Mouse (Mus musculus) lung, embryonic 16.5 days (tissue): ENCODE measurements around the gene Ikzf4. TPM values are rescaled to one million over a fixed set of nuclear protein-coding genes. Genes with fewer than 3 reads are reported as not detected.
A peak's percentile ranks its signal among the peaks of the same experiment; 100 is the strongest.

ENCODE experiments used
- ATAC-seq: fragments of 200-750 bp; cut with Nextera tagmentation; 2 replicates; pipeline ENCODE4 v1.8.0; 2017; ENCODE audit warnings: low read depth, mild to moderate bottlenecking, moderate library complexity
- H3K27ac ChIP-seq: fragments of 300-500 bp; sonication (generic); 2 replicates; pipeline ENCODE4 v1.5.1; 2014; ENCODE audit warnings: mild to moderate bottlenecking, control low read depth, low read length
- H3K27me3 ChIP-seq: fragments of 300-500 bp; sonication (generic); 2 replicates; pipeline ENCODE4 v1.6.1; 2014; ENCODE audit warnings: low read depth, low read length, mixed read lengths; ENCODE audit not compliant: control insufficient read depth, insufficient read depth
- H3K36me3 ChIP-seq: fragments of 300-500 bp; sonication (generic); 2 replicates; pipeline ENCODE4 v1.6.1; 2014; ENCODE audit warnings: low read length; ENCODE audit not compliant: control insufficient read depth, insufficient read depth
- H3K4me1 ChIP-seq: fragments of 300-500 bp; sonication (generic); replicated peaks from 2 replicates; pipeline ENCODE4 v1.6.1; 2014; ENCODE audit warnings: low read length, mixed read lengths; ENCODE audit not compliant: control insufficient read depth, insufficient read depth
- H3K4me2 ChIP-seq: fragments of 300-500 bp; sonication (generic); 2 replicates; pipeline ENCODE4 v1.6.1; 2014; ENCODE audit warnings: low read depth, low read length, control low read depth
- H3K4me3 ChIP-seq: fragments of 300-500 bp; sonication (generic); 2 replicates; pipeline ENCODE4 v1.5.1; 2014; ENCODE audit warnings: mild to moderate bottlenecking, low read length, control low read depth
- H3K9ac ChIP-seq: fragments of 300-500 bp; sonication (generic); 2 replicates; pipeline ENCODE4 v1.6.1; 2014; ENCODE audit warnings: low read length, control low read depth
- H3K9me3 ChIP-seq: fragments of 300-500 bp; sonication (generic); 2 replicates; pipeline ENCODE4 v1.6.1; 2016; ENCODE audit warnings: low read length; ENCODE audit not compliant: control insufficient read depth
- WGBS: fragments of 180-500 bp; shearing (Covaris S2); extraction: QIAGEN DNeasy Blood & Tissue Kit; methylation state at CpG from one replicate; pipeline ENCODE4 v1.1.7; 2014; 5-methylcytosine and 5-hydroxymethylcytosine counted together
- microRNA-seq: library from miRNA; unstranded; fragments of <30 nt; microRNA quantifications from one replicate; pipeline ENCODE4, GENCODE M21; 2016
- polyA plus RNA-seq: library from polyadenylated mRNA; unstranded; fragments of >200 nt; fragmentation: Nextera tagmentation; extraction: Ambion mirVana; gene quantifications from 2 replicates; pipeline ENCODE4 v1.2.1, GENCODE M21; 2015

Ikzf4 gene
- polyA plus RNA-seq, 1 experiment from 2014 or later = 1.6 TPM

- H3K9ac ChIP-seq = peak overlapping the region; percentile 16; the same call in 1 of the 2 replicates
- peaks cover 24% of the 10 kb centered on the region for H3K4me1 ChIP-seq
- WGBS = 0% methylated on average over 1 of the region's 1 CpGs
- peak overlapping the region; percentile 97 for H3K4me2 ChIP-seq
- H3K4me3 ChIP-seq = no peak overlapping the region
- no peaks in the 10 kb centered on the region for H3K9me3 ChIP-seq
- no peak for ATAC-seq
- no peaks in the 10 kb centered on the region; the same call in 1 of the 2 replicates for H3K36me3 ChIP-seq
- peaks cover 18% of the 10 kb centered on the region for H3K27me3 ChIP-seq
- peak overlapping the region; percentile 96 for H3K27ac ChIP-seq
Measured at GRCm38 (mm10) chr10:128586546-128586945, 59.2 kb downstream of the Ikzf4 start.

- peak overlapping the region; percentile 47; the same call in 1 of the 2 replicates for H3K9ac ChIP-seq
- 8% methylated on average over 4 of the region's 4 CpGs for WGBS
- peak overlapping the region; percentile 50 for H3K4me2 ChIP-seq
- H3K4me3 ChIP-seq = peak overlapping the region; percentile 17
- peaks cover 14% of the 10 kb centered on the region for H3K27me3 ChIP-seq
- peak; percentile 74 for ATAC-seq
- no peaks in the 10 kb centered on the region; the same call in 1 of the 2 replicates for H3K36me3 ChIP-seq
- no peaks in the 10 kb centered on the region for H3K9me3 ChIP-seq
- H3K4me1 ChIP-seq = peaks cover 24% of the 10 kb centered on the region
- peak overlapping the region; percentile 87 for H3K27ac ChIP-seq
Measured at GRCm38 (mm10) chr10:128584386-128584785, 61.4 kb downstream of the Ikzf4 start.

- H3K27ac ChIP-seq = peak overlapping the region; percentile 87
- 14% methylated on average over 7 of the region's 7 CpGs for WGBS
- H3K4me3 ChIP-seq = peak overlapping the region; percentile 17
- H3K4me2 ChIP-seq = peak overlapping the region; percentile 50
- H3K27me3 ChIP-seq = peaks cover 9% of the 10 kb centered on the region
- peaks cover 22% of the 10 kb centered on the region for H3K4me1 ChIP-seq
- H3K9ac ChIP-seq = peak overlapping the region; percentile 23; the same call in 1 of the 2 replicates
- ATAC-seq = peak; percentile 85
- no peaks in the 10 kb centered on the region for H3K9me3 ChIP-seq
- no peaks in the 10 kb centered on the region; the same call in 1 of the 2 replicates for H3K36me3 ChIP-seq
Measured at GRCm38 (mm10) chr10:128583644-128584043, 62.1 kb downstream of the Ikzf4 start.

Small RNAs within 50 kb of the gene (microRNA-seq; reads per million reads assigned to microRNA genes)
- gene Mir6917 = not detected

Other genes with a start within 250 kb of the Ikzf4 start
- 0.13 and 1.0 TPM in 2 replicates for gene Slc39a5, start 244.8 kb downstream of the Ikzf4 start, polyA plus RNA-seq
- gene Nabp2, start 234.5 kb downstream of the Ikzf4 start, polyA plus RNA-seq = 67.7 and 74.5 TPM in 2 replicates
- 41.4 and 42.7 TPM in 2 replicates for gene Rnf41, start 234.3 kb downstream of the Ikzf4 start, polyA plus RNA-seq
- gene Smarcc2, start 186.7 kb downstream of the Ikzf4 start, polyA plus RNA-seq = 71.3 and 76.4 TPM in 2 replicates
- 1,564 and 1,684 TPM in 2 replicates for gene Myl6, start 151.8 kb downstream of the Ikzf4 start, polyA plus RNA-seq
- gene Myl6b, start 147.3 kb downstream of the Ikzf4 start, polyA plus RNA-seq = 3.5 and 5.1 TPM in 2 replicates
- gene Esyt1, start 120.1 kb downstream of the Ikzf4 start, polyA plus RNA-seq = 32.5 and 34.4 TPM in 2 replicates
- gene Zc3h10, start 98.2 kb downstream of the Ikzf4 start, polyA plus RNA-seq = 10.9 and 11.9 TPM in 2 replicates
- 4,142 and 4,423 TPM in 2 replicates for gene Rpl41, start 96.7 kb downstream of the Ikzf4 start, polyA plus RNA-seq
- gene Pa2g4, start 80.0 kb downstream of the Ikzf4 start, polyA plus RNA-seq = 161 and 167 TPM in 2 replicates
- 26.9 and 27.6 TPM in 2 replicates for gene Erbb3, start 56.3 kb downstream of the Ikzf4 start, polyA plus RNA-seq
- gene Rps26, start 19.2 kb downstream of the Ikzf4 start, polyA plus RNA-seq = 720 and 793 TPM in 2 replicates
- 13.0 and 14.6 TPM in 2 replicates for gene Suox, start 28.1 kb upstream of the Ikzf4 start, polyA plus RNA-seq
- gene Rab5b, start 50.3 kb upstream of the Ikzf4 start, polyA plus RNA-seq = 87.9 and 90.6 TPM in 2 replicates
- gene Pmel, start 58.2 kb upstream of the Ikzf4 start, polyA plus RNA-seq = 2.1 and 2.2 TPM in 2 replicates
- gene Cdk2, start 59.0 kb upstream of the Ikzf4 start, polyA plus RNA-seq = 101 and 105 TPM in 2 replicates
- 12.2 and 13.9 TPM in 2 replicates for gene Dgka, start 98.9 kb upstream of the Ikzf4 start, polyA plus RNA-seq
- gene Pym1, start 101.9 kb upstream of the Ikzf4 start, polyA plus RNA-seq = 32.7 and 35.1 TPM in 2 replicates
- 4.9 and 5.3 TPM in 2 replicates for gene Mmp19, start 144.9 kb upstream of the Ikzf4 start, polyA plus RNA-seq
- 56.0 and 56.7 TPM in 2 replicates for gene Dnajc14, start 158.1 kb upstream of the Ikzf4 start, polyA plus RNA-seq
- 18.2 and 18.4 TPM in 2 replicates for gene Tmem198b, start 158.4 kb upstream of the Ikzf4 start, polyA plus RNA-seq
- gene Sarnp, start 171.3 kb upstream of the Ikzf4 start, polyA plus RNA-seq = 186 and 212 TPM in 2 replicates
- 76.6 and 86.4 TPM in 2 replicates for gene Ormdl2, start 175.7 kb upstream of the Ikzf4 start, polyA plus RNA-seq
- 3.0 and 3.1 TPM in 2 replicates for gene Gdf11, start 245.7 kb upstream of the Ikzf4 start, polyA plus RNA-seq